Mouse (Mus musculus) embryo, embryonic 9.5 days (tissue): ENCODE data around the gene Ppp1r3a.
"Not testable (repeated sequence)": the region's sequence is repeated elsewhere in the genome, so short reads cannot be mapped to it uniquely, and the experiment has no call there.

Experiments used
- DNase-seq: peaks from one replicate; pipeline ENCODE4 v3.0.0-alpha.2; 2017; ENCODE audit errors: extremely low spot score

The Ppp1r3a gene

DNA sequence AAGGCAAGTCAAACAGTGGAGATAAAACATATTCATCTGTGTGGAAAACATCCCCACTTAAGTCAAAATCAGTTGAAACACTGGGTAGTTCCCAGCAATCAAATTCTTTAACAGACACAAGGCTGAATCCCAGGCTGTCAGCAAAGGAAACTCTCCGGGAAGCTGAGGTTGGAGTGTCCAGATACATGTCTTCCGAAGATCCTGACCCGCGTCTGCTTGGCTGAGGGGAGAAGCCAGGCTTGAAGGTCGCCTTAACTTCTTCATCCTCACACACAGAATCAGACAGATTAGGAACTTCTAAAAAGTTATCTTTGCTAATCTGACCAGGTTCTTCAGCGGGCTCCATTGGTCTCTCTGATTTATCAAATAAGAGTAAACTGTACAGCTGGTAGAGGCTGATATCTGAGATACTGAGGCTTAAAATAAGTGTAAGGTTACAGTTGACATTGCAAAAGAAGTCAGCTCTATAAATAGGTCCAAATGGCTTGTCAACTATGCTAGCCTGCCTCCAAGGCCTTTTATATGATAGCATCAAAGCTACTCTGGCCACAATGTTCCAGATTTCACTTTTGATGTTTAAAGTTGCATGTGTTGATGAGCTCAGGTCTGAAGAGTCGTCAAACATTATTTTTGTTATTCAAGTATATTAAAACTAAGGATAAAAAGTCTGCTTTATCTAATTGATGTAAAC lies at the start of gene Ppp1r3a:
Gene Ppp1r3a, minus strand, starts transcription at position 374 of the 691 bp plus-strand sequence.
- DNase-seq: no peak

DNA sequence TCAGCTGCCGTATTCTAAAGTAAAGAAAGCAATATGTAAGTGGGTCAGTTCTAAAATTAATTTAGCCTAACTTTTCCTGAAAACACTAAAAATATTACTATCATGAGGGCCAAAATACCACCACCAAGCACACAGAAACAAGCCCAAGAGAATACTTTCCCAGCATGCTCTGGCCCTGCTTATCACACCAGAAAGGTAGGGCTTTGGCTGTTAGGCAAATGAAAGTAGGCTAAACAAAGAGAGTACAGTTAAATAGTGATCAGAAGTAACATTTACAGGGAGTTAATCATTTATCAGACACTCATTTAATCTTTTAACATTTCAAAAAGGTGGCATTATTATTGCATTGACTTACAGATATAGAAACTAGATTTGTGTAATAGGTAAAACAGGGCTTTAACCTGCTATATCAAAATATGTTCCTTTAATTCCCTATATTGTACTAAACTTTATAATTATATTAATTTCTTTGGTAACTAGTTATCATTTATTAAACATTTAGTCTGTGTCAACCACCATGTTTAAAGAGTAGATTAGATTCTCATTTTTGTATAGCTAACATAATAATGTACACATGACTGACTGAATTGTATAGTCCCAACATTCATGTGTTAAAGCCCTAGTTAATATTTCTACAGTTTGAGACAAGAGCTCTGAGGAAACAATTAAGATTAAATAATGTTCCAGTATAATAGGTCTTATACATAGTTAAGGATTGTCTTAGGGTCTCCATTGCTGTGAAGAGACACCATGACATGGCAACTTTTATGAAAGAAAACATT lies 32.3 kb upstream of the Ppp1r3a start:
- no peak for DNase-seq

DNA sequence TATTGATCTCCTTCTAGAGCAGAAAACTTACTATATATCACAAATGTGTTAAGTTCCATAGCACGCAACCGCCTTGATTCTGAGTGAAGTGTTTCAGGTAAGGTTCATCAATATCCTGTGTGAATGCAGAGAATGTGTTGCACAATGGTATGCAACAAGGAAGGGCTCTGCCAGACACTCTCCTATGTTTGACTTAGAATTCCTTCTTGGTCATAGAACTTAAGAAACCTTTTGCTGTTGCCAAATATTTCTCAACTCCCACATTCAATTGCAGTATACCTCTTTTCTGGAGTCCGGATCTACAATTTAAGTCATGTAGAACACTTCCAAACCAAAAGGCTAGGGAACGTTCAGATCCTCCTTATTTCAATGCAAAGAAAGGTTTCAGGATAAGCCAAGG lies 22.8 kb upstream of the Ppp1r3a start:
- DNase-seq: no peak

DNA sequence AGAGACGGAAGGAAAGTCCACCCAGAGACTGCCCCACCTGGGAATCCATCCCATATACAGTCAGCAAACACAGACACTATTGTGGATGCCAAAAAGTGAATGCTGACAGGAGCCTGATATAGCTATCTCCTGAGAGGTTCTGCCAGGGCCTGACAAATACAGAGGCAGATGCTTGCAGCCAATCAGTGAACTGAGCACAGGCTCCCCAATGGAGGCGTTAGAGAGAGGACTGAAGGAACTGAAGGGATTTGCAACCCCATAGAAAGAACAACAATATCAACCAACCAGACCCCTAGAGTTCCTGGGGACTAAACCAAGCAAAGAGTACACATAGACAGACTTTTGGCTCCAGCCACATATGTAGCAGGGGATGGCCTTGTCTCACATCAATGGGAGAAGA lies 16.6 kb upstream of the Ppp1r3a start:
- DNase-seq: no peak

DNA sequence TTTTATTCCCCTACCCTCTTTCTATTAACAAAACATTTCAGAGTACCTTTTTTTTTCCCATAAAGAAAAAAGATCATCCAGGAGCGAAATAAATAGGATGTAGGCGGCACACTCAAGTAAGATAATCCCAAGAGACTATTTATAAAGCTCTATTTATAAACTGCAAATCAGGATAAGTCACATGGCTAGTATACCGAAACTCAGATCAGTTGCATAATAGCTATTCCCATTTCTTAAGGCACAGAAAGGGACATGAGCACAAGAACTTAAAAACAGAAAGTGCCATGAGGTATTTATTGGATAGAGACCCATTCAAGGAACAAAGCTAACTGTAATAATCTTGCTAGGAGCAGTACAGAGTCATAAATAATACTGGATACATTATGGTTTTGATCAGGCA lies 2.4 kb upstream of the Ppp1r3a start:
- no peak for DNase-seq

DNA sequence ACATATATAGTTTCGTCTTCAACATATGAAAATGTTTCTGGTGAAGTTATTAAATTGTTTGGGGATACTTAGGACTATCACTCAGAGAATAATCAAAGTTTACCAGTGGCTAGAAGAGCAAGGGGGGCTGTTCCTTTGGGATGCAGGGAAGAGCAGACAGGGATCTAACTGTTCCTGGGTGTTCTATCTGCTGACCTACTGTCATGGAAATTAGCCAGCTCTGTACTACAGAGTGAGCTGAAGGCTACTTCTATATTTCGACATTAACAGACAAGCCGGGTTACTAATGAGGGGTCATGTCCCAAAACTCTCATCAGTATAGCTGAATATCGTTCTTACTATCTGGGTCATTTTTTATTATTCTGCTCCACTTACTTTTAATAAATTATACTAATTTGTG lies 1.6 kb downstream of the Ppp1r3a start:
- no peak for DNase-seq

DNA sequence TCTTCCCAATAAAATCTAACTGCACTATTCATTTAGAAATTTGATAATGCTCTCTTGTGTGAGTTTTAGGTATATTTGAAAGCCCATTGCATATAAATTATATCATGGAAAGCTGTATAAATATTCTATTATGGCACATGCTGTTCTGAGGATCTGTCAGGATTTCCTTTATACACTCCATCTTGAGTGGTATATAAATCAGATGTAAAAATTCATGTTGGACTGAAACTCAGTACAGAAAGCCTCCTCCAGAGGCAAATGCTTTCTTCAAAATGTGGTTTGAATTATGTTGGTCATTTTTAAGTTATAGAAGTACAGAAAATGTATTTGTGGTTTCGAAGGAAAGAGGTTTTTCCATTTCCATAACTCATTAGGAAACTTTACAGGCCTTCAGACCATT lies 2.9 kb downstream of the Ppp1r3a start:
- DNase-seq: no peak

DNA sequence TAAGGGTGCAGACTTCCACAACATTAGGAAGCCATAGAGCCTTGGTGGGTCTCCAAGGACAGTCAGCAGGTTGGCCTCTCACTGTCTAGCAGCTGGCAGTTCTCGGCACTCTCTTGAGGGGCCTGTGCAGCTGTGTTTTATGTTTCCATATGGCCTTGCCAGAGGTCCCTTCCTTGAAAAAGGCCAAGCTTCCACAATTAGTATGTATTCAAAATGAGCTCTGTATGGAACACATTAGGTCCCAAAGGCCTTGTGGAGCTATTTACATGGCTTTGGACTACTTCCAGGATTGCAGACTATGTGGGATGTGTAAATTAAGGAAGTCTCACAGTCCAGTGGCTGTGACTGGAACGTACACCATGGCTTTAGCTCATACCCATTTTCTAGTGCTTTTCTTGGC lies 8.1 kb downstream of the Ppp1r3a start:
- no peak for DNase-seq

DNA sequence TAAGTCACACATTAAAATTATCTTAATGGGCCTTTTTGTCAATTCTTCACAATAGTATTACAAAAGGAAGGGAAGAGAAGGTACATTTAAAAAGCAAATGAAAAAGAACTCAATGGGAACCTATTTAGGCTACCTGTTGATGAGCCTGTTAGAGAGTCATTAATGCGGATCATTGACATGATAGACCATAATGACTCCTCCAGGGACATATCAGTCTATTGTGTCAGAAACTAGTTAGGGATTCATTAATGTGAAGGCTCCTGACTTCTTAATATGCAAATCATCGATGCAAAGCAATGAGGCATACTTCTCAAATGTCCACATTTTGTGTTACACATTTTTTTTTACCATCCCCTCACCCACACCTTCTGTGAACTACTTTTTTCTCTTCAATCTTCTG lies 19.1 kb downstream of the Ppp1r3a start:
- DNase-seq: no peak

DNA sequence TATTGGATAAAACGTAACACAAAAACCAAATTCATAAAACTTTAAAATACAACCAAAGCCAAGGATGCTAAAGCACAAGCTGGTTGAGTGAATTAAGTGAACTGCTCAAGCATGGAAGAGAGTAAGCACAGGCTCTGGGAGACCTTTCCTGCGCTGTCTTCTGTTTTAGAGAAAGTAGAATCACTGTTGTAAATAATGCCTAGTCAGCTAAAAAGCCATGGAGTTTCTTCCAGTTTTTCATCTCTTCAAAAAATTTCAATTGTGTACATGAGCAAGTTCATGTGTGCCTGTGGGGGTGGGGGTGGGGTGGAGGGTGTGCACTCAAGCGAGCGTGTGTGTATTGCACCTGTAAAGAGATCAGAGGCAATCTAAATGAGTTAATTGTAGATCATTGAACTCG lies 24.1 kb downstream of the Ppp1r3a start:
- no peak for DNase-seq

DNA sequence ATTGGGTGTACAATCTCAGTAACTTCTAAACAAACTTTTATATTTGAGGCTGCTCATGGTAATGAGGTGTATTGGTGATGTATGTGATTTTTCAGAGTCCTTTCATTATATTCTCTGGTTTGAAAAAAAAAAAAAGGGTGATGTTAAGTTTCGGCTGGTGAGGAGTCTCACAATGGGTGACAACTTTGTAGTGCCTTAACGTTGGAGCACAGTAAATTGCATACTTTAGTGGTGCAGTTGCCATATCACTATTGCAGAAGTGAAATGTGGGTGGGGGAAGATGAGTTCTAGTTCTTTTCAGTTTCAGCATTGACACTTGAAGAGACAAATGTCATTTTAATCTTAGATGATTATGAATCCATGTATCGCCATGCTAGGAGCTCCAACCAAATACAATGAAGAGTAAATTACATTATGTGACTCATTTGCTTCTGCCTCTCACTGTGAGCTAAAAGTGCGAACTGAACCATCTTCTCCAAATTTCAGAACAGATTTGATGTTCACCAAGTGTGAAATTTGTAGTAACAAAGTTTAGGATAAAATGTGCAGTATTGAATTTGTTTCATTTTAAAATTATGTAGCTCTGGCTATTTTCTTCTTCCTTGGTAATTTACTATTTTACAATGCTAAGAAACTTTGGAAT lies 34.2 kb downstream of the Ppp1r3a start:
- DNase-seq: no peak

DNA sequence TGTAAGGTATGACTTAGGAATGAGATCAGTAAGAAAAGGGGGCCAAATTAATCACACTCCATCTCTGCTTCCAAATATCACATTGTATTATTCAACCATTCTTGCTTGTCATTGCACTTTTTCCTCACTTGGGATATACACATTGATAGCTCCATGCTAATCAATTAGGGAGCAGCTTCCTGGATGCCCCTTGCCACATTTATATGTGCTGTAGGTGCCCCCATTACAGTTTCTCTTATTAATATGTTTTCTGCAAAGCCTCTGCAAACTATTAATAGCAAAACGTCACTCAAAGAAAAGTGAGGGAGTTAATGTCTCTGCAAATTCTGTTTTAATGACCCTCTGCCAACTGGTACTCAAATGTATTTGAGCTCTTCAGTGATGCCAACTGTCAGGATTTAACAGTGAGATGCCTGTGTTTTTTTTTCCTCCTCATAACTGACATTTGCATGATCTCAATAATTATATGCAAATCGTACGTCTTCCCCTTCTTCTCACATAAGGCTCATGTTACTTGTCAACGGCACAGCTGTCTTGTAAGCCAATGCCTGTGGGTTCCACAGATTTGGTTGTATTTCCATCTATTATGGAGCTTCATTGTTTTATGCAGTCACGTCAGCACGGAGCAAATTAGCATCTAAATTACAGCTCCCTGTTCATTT lies 34.8 kb downstream of the Ppp1r3a start:
- DNase-seq: no peak

DNA sequence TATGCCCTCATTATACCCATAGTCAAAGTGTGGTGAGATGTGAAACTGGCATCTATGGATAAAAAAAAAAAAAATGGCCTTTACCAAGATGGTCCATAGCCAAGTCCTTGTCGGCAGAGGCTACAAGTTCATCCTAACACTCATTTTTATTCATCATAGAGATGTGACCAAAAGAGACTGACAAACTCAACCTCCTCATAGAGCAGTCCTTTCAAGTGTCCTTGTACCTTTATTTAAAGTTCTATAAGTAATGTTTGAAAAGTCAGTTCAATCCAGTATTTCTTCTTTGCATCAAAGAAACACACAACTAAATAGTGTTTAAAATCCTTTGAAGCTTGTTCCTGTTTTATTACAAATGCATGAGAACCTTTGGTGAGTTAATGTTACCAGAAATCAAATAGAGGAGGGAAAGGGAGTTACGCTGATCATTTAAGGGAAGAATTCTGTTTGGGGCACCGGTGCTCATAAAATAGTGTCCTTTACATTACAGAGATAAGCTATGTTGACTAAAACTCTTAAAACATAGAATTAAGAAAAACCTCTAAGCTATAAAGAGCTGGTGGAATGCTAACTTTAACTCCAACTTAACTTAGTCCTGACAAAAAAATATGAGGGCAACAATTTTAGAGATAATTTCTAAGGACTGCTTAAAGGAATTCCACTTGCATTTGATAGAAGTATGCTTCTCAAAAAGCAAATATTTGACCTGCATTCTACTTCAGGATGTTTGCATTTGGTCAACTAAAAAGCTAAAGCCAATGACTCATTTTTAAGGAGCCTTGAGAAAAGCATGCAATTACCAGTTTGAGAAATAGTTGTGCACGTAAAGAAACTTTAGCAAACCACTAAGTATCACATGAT lies 39.7 kb downstream of the Ppp1r3a start:
- no peak for DNase-seq

DNA sequence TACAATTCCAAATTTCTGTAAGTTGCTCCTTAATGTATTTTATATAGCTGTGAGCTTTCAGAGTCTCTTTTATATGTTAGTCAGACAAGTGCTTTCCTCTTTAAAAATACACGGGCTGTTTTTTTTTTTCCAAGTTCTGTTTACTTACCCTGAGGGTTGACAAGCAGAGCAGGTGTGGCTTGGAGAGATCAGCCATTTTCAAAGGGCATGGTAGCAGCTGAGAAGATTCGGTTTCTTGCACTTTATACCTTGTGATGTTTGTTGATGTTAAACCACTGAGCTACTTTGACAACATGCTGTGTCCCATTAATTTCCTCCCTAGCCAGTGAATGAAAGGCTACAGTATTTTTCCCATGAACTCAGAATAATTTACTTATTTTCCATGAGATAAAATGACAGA lies 42.9 kb downstream of the Ppp1r3a start:
- no peak for DNase-seq

DNA sequence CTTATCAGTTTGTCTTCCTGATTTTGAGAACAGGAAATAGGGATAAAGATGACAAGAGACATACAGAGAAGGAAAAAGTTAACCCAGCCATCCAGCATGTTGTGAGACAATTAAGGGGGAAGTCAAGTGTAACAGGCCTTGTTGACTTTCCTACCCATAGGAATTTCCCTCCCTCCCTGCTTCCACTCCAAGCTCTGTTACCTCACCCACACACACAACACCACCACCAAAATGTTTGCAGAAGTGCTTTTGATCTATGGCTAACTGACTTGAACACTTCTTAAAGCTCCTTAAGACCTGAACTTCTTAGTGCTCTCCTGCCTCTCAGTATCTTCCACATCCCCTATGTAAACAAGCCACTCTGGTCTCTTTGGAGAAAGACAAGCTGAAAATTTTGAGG lies 55.0 kb downstream of the Ppp1r3a start:
- DNase-seq: no peak

DNA sequence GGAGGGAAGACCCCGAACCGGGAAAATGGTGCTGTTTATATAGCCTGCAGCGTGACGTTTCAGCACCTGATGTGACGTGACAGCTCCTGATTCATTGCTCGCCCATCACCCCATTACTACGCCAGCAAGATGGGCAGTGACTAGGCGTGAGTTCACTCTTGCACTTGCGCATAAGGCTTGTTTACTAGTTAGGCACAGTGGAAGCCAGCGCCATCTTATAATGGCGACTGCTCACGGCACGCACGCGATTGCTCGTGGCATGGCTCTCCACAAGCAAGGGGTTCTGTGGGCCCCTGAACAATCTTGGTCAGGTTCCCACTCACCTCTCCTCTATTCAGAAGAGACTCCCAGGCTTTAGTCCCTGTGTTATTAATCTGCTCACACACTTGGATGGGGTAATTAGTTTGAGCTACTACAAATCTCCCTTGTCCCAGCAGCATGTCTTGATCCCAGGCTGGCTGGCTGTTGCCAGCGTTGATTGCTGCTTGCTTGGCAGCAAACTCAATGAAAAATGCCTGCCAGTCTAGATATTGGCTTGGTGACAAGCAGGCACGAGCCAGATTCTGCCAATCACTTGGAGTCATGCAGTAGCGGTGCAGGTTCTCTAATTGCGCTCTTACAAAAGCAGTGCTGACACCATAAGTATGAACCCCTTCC lies 75.7 kb downstream of the Ppp1r3a start:
- DNase-seq: not testable (repeated sequence)

DNA sequence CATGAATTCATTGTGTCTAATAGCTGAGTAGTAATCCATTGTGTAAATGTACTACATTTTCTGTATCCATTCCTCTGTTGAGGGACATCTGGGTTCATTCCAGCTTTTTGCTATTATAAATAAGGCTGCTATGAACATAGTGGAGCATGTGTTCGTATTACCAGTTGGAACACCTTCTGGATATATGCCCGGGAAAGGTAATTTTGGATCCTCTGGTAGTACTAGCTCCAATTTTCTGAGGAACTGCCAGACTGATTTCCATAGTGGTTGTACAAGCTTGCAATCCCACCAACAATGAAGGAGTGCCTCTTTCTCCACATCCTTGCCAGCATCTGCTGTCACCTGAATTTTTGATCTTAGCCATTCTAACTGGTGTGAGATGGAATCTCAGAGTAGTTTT lies 86.1 kb downstream of the Ppp1r3a start:
- DNase-seq: not testable (repeated sequence)

DNA sequence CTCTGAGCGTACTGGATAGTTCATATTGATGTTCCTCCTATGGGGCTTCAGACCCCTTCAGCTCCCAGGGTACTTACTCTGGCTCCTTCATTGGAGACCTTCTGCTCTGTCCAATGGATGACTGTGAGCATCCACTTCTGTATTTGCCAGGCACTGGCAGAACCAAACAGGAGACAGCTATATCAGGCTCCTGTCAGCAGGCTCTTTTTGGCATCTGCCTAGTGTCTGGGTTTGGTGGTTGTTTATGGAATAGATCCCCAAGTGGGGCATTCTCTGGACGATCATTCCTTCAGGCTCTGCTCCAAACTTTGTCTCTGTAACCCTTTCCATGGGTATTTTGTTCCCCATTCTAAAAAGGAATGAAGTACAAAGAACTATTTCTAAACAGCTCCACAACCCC lies 87.4 kb downstream of the Ppp1r3a start:
- not testable (repeated sequence) for DNase-seq
